Mouse (Mus musculus) testis, adult 2 months (tissue): ENCODE data around the gene Sec63. TPM values are rescaled to one million over a fixed set of nuclear protein-coding genes. Genes with fewer than 3 reads are reported as not detected.

Source experiments
- H3K27ac ChIP-seq: fragments of 200-500 bp; 2 replicates; pipeline ENCODE4 v1.5.1; 2012; ENCODE audit warnings: low read depth, low read length; ENCODE audit not compliant: control insufficient read depth, insufficient read depth
- H3K27me3 ChIP-seq: fragments of 200-500 bp; 2 replicates; pipeline ENCODE4 v1.6.1; 2012; ENCODE audit warnings: mild to moderate bottlenecking, low read length, moderate library complexity; ENCODE audit not compliant: control insufficient read depth, insufficient read depth
- H3K36me3 ChIP-seq: fragments of 200-500 bp; 2 replicates; pipeline ENCODE4 v1.6.1; 2012; ENCODE audit warnings: mild to moderate bottlenecking, low read length; ENCODE audit not compliant: control insufficient read depth, insufficient read depth
- H3K4me1 ChIP-seq: fragments of 200-500 bp; 2 replicates; pipeline ENCODE4 v1.6.1; 2012; ENCODE audit warnings: low read length; ENCODE audit not compliant: control insufficient read depth, insufficient read depth
- H3K4me3 ChIP-seq: fragments of 200-500 bp; 2 replicates; pipeline ENCODE4 v1.5.1; 2012; ENCODE audit warnings: low read depth, mild to moderate bottlenecking, low read length, moderate library complexity, mixed read lengths; ENCODE audit not compliant: control insufficient read depth
- CTCF ChIP-seq: fragments of 200-500 bp; IDR thresholded peaks from 2 replicates; pipeline ENCODE4 v1.5.1; 2012; ENCODE audit warnings: low read depth, mild to moderate bottlenecking, inconsistent platforms, low read length, moderate library complexity; ENCODE audit not compliant: control insufficient read depth, insufficient read depth, insufficient replicate concordance
- POLR2A ChIP-seq: fragments of 200-500 bp; IDR thresholded peaks from 2 replicates; pipeline ENCODE4 v1.6.1; 2012; ENCODE audit warnings: low read depth, mild to moderate bottlenecking, inconsistent platforms, low read length, moderate library complexity; ENCODE audit not compliant: control insufficient read depth
- polyA plus RNA-seq: library from polyadenylated mRNA; depleted of rRNA; stranded (reverse); fragments of >200 nt; gene quantifications from 2 replicates; pipeline ENCODE4 v1.2.3, GENCODE M21; 2012

The Sec63 gene
- polyA plus RNA-seq, 1 experiment: 23.1 TPM

GRCm38 (mm10) chr10:42843416-42843815, 82.1 kb downstream of the Sec63 start:
- Histone ChIP-seq H3K4me1 (peaks cover 20% of the 10 kb centered on the region), H3K36me3 (no peaks in the 10 kb centered on the region), H3K27me3 (no peaks in the 10 kb centered on the region), H3K27ac (no peak overlapping the region), H3K4me3 (no peak overlapping the region)
- TF ChIP-seq CTCF (no peak), POLR2A (no peak)

DNA sequence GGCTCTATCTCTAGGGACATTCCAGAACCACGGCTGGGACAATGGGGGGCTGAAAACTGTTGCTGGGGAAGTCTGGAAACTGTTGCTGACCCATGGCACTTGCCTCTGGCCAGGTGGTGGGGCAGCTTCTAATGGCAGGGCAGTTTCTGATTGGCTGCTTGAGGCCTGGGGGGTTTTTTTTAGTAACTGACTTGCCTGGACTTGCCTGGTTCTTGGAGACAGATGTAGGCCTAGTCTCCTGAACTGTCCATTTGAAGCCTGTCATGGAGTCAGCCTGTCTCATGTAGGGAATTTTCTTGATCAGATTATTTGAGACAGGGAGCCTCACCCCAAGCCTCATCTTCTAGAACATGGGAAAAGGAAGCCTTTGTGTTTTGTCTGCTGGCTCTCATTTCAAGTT, 84.2 kb downstream of the Sec63 start:
- TF ChIP-seq POLR2A (no peak), CTCF (no peak)
- peaks cover 22% of the 10 kb centered on the region for H3K4me1 ChIP-seq
- no peak overlapping the region for H3K27ac ChIP-seq
- H3K4me3 ChIP-seq: no peak overlapping the region
- no peaks in the 10 kb centered on the region for H3K36me3 ChIP-seq
- H3K27me3 ChIP-seq: no peaks in the 10 kb centered on the region

DNA sequence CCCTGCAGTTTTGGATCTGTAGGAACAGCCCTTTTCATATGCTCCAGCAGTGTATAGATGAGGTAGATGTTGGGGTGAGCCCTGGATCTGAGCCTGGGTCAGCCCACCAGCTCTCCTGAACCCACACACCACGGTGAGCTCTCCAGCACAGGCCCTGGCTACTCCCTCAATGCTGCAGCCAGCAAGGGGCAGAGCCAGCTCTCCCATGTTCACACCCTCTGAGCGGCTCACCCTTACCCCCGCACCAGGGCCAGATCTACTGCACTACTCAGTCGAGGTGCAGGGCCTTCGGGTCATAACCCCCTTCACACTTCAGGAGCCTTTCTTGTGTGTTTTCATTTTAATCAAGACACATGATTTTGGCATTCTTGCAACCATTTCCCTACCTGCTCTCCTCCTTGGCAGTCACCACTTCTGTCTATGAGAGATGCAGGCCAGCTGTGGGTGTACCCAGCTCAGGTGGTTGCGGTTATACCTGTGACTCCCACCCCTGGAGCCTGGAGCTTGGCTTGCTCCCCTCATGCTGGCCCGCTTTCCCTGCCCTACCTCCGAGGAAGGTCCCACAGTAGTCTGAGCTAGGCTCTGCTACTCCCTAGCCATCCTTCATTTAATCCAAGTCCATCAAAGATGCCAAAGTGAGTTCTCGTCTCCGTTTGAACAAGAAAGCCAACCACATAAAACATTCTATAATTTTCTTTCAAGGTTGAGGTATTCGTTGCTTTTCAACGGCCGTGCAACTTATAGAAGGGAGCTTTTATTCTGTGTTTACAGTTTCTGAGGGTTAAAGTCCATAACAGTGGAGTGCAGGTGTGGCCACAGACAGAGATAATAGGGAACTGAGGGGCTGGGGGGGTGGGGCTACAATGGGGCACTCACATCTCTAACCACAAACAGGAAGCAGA, 87.1 kb downstream of the Sec63 start:
- Histone ChIP-seq H3K36me3 (no peaks in the 10 kb centered on the region), H3K4me1 (peaks cover 17% of the 10 kb centered on the region), H3K4me3 (peak overlapping the region; percentile 11; the same call in 1 of the 2 replicates), H3K27ac (no peak overlapping the region), H3K27me3 (no peaks in the 10 kb centered on the region)
- no peak for TF ChIP-seq POLR2A
- no peak for TF ChIP-seq CTCF

DNA sequence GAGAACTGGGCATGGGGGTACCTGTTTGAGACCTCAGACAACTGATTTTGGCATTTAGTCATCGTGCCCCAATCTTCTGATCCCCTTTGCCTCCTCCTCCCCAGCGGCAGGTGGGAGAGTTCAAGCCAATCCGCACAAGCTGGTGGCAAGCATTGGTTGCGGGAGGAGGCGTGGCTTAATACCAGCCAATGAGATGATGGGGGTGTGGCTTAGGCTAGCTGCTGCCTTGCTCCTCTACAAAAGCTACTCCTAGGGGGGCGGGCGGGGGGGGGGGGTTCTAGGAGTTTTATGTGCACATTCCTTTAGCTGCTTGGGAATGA, 87.7 kb downstream of the Sec63 start:
- no peak overlapping the region for H3K27ac ChIP-seq
- no peaks in the 10 kb centered on the region for H3K36me3 ChIP-seq
- TF ChIP-seq CTCF (no peak), POLR2A (no peak; the same call in 1 of the 2 replicates)
- peaks cover 17% of the 10 kb centered on the region for H3K4me1 ChIP-seq
- H3K27me3 ChIP-seq: no peaks in the 10 kb centered on the region
- peak overlapping the region; percentile 53; the same call in 1 of the 2 replicates for H3K4me3 ChIP-seq

- H3K4me1 ChIP-seq: peaks cover 7% of the 10 kb centered on the region
- H3K4me3 ChIP-seq: no peak overlapping the region
- H3K27me3 ChIP-seq: no peaks in the 10 kb centered on the region
- H3K36me3 ChIP-seq: no peaks in the 10 kb centered on the region
- TF ChIP-seq CTCF (no peak), POLR2A (no peak)
- no peak overlapping the region for H3K27ac ChIP-seq
Measured at GRCm38 (mm10) chr10:42854838-42855237, 93.5 kb downstream of the Sec63 start.

DNA sequence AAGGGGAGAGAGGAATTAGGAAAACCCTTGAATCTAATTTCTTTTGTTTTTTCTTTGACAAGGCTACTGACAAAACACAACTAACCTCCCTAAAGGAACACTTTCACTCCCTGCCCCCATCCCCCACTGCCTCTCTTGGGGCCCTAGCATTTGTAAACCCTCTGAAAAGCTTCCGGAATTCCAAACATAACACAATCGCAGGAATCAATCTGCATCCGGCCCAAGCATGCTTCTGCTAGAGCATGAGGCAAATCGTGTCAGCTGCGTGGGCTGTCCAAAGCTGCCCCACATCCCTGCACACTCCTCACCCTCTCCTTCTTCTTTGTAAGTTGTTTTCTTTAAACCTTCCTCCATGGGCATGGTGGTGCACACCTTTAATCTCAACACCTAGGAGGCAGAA, 94.0 kb downstream of the Sec63 start:
- H3K36me3 ChIP-seq: no peaks in the 10 kb centered on the region
- no peak overlapping the region for H3K27ac ChIP-seq
- H3K27me3 ChIP-seq: no peaks in the 10 kb centered on the region
- no peak overlapping the region for H3K4me3 ChIP-seq
- H3K4me1 ChIP-seq: peaks cover 7% of the 10 kb centered on the region
- no peak for TF ChIP-seq CTCF
- no peak for TF ChIP-seq POLR2A

DNA sequence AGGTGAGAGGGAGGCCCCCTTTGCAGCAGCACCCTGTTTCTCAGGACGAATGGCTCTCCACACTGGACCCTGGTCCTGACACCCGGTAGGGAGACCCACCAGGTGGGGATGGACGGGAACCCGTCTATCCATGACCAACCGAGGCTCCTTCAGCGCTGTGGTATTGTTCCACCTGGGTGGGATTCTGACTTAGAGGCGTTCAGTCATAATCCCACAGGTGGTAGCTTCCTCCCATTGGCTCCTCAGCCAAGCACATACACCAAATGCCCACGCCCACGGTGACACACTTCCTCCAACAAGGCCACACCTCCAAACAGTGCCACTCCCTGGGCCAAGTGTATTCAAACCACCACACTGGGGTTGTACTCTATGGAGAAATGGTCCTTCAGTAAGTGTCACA, 95.3 kb downstream of the Sec63 start:
- Histone ChIP-seq H3K27ac (no peak overlapping the region), H3K27me3 (no peaks in the 10 kb centered on the region), H3K36me3 (no peaks in the 10 kb centered on the region), H3K4me3 (peak overlapping the region; percentile 5; the same call in 1 of the 2 replicates), H3K4me1 (no peaks in the 10 kb centered on the region; the same call in 1 of the 2 replicates)
- TF ChIP-seq CTCF: no peak
- TF ChIP-seq POLR2A: no peak
